Mouse (Mus musculus): Measurements from ENCODE around the gene Pgm5. TPM values are rescaled to one million over a fixed set of nuclear protein-coding genes. Genes with fewer than 3 reads are reported as not detected.
"Not testable (repeated sequence)": the region's sequence is repeated elsewhere in the genome, so short reads cannot be mapped to it uniquely, and the experiment has no call there.

Gene Pgm5
- total RNA-seq, 2 experiments from 2014 or later = 97.4 to 98.8 TPM

- intact Hi-C loops (cut with DNase I) = no loop called here
These were observed 145.2 kb downstream of the Pgm5 start for GRCm38 (mm10) chr19:24716303-24717097.

GRCm38 (mm10) chr19:24708032-24708431 is 153.6 kb downstream of the Pgm5 start:
- peak; percentile 50 to 56 for DNase-seq

More at GRCm38 (mm10) chr19:24716303-24717097, 145.2 kb downstream of the Pgm5 start:
- no peak for DNase-seq

GRCm38 (mm10) chr19:24707071-24707906 is 154.4 kb downstream of the Pgm5 start:
- DNase-seq = no peak
- intact Hi-C loops (cut with DNase I) = loop anchor here (5.0 kb wide), 1 partner anchor 85 kb away; no protein-coding TSS in a partner anchor

More at GRCm38 (mm10) chr19:24708032-24708431, 153.6 kb downstream of the Pgm5 start:
- intact Hi-C loops (cut with DNase I) = loop anchor here (5.0 kb wide), 1 partner anchor 84 kb away; no protein-coding TSS in a partner anchor

- peak in 1 of 2 experiments; percentile 56 for DNase-seq
- intact Hi-C loops (cut with DNase I) = loop anchor here (2.0 to 5.0 kb wide), 2 partner anchors 87 to 165 kb away; no protein-coding TSS in a partner anchor
These were observed 156.3 kb downstream of the Pgm5 start for GRCm38 (mm10) chr19:24705395-24705794.

- no peak for DNase-seq
- intact Hi-C loops (cut with DNase I) = loop anchor here (2.0 to 5.0 kb wide), 2 partner anchors 67 to 166 kb away; no protein-coding TSS in a partner anchor
These were observed 157.3 kb downstream of the Pgm5 start for GRCm38 (mm10) chr19:24704326-24704725.

GRCm38 (mm10) chr19:24703680-24704079 is 158.0 kb downstream of the Pgm5 start:
- intact Hi-C loops (cut with DNase I) = loop anchor here (2.0 to 5.0 kb wide), 2 partner anchors 66 to 167 kb away; no protein-coding TSS in a partner anchor
- peak; percentile 45 to 53 for DNase-seq

- not testable (repeated sequence) for DNase-seq
- intact Hi-C loops (cut with DNase I) = loop anchor here (5.0 kb wide), 1 partner anchor 66 kb away; no protein-coding TSS in a partner anchor
These were observed 158.5 kb downstream of the Pgm5 start for GRCm38 (mm10) chr19:24703168-24703567.

- intact Hi-C loops (cut with DNase I) = loop anchor here (5.0 kb wide), 1 partner anchor 64 kb away; no protein-coding TSS in a partner anchor
- DNase-seq = no peak
These were observed 159.9 kb downstream of the Pgm5 start for GRCm38 (mm10) chr19:24701716-24702115.

- DNase-seq = no peak
- intact Hi-C loops (cut with DNase I) = loop anchor here (5.0 kb wide), 1 partner anchor 63 kb away; no protein-coding TSS in a partner anchor
These were observed 161.0 kb downstream of the Pgm5 start for GRCm38 (mm10) chr19:24700664-24701063.

GRCm38 (mm10) chr19:24699910-24700309 is 161.7 kb downstream of the Pgm5 start:
- DNase-seq = no peak
- intact Hi-C loops (cut with DNase I) = loop anchor here (5.0 kb wide), 1 partner anchor 63 kb away; no protein-coding TSS in a partner anchor

GRCm38 (mm10) chr19:24699196-24699595 is 162.5 kb downstream of the Pgm5 start:
- intact Hi-C loops (cut with DNase I) = no loop called here
- no peak for DNase-seq

GRCm38 (mm10) chr19:24698651-24699050 is 163.0 kb downstream of the Pgm5 start:
- intact Hi-C loops (cut with DNase I) = no loop called here
- no peak for DNase-seq

GRCm38 (mm10) chr19:24697946-24698345 is 163.7 kb downstream of the Pgm5 start:
- no peak for DNase-seq
- intact Hi-C loops (cut with DNase I) = no loop called here

GRCm38 (mm10) chr19:24692691-24693090 is 169.0 kb downstream of the Pgm5 start:
- DNase-seq = no peak
- intact Hi-C loops (cut with DNase I) = no loop called here

- DNase-seq = no peak
- intact Hi-C loops (cut with DNase I) = no loop called here
These were observed 172.1 kb downstream of the Pgm5 start for GRCm38 (mm10) chr19:24689531-24689930.

- intact Hi-C loops (cut with DNase I) = no loop called here
- no peak for DNase-seq
These were observed 173.3 kb downstream of the Pgm5 start for GRCm38 (mm10) chr19:24688327-24688726.

- intact Hi-C loops (cut with DNase I) = no loop called here
- DNase-seq = no peak
These were observed 175.2 kb downstream of the Pgm5 start for GRCm38 (mm10) chr19:24686411-24686810.

- intact Hi-C loops (cut with DNase I) = no loop called here
- DNase-seq = peak; percentile 71 to 76
These were observed 178.5 kb downstream of the Pgm5 start for GRCm38 (mm10) chr19:24683016-24683720.

GRCm38 (mm10) chr19:24677242-24677984 is 184.2 kb downstream of the Pgm5 start:
- intact Hi-C loops (cut with DNase I) = no loop called here
- DNase-seq = no peak
